Mouse (Mus musculus): Measurements from ENCODE around the gene P4ha2.

GRCm38 (mm10) chr11:54071726-54072445 lies 28.0 kb upstream of the P4ha2 start:
- TF ChIP-seq POLR2A (IDR thresholded peaks at IDR 0.05; ENCODE audit: low read depth, low read length) (no peak), CTCF (conservative IDR thresholded peaks at IDR 0.05; ENCODE audit: insufficient read depth, insufficient read length, low read depth, low read length) (no peak)
